Mouse (Mus musculus) spleen, postnatal 10 days (tissue): ENCODE measurements around the gene Slc26a1.

ENCODE experiments used
- DNase-seq, 2 experiments: peaks; one replicate each; pipeline ENCODE4 v3.0.0; 2021 to 2022; ENCODE audit warnings: low spot score in 2 of 2

Gene Slc26a1

GRCm38 (mm10) chr5:108675251-108675816 lies at the start of gene Slc26a1:
Gene Slc26a1 (minus strand): TSS chr5:108675569.
- peak in 1 of 2 experiments; percentile 35 for DNase-seq

GRCm38 (mm10) chr5:108724006-108724405 lies 48.6 kb upstream of the Slc26a1 start:
- no peak for DNase-seq

GRCm38 (mm10) chr5:108719761-108720160 lies 44.4 kb upstream of the Slc26a1 start:
- no peak for DNase-seq

GRCm38 (mm10) chr5:108718051-108718450 lies 42.7 kb upstream of the Slc26a1 start:
- DNase-seq: no peak

- DNase-seq: no peak
Measured at GRCm38 (mm10) chr5:108715974-108716373, 40.6 kb upstream of the Slc26a1 start.

- no peak for DNase-seq
Measured at GRCm38 (mm10) chr5:108714149-108714548, 38.8 kb upstream of the Slc26a1 start.

- no peak for DNase-seq
Measured at GRCm38 (mm10) chr5:108713691-108714090, 38.3 kb upstream of the Slc26a1 start.

GRCm38 (mm10) chr5:108713096-108713495 lies 37.7 kb upstream of the Slc26a1 start:
- DNase-seq: no peak

GRCm38 (mm10) chr5:108711968-108712367 lies 36.6 kb upstream of the Slc26a1 start:
- DNase-seq: no peak

GRCm38 (mm10) chr5:108708981-108709731 lies 33.8 kb upstream of the Slc26a1 start:
- DNase-seq: no peak

- DNase-seq: no peak
Measured at GRCm38 (mm10) chr5:108708419-108708818, 33.0 kb upstream of the Slc26a1 start.

- peak in 1 of 2 experiments; percentile 40 for DNase-seq
Measured at GRCm38 (mm10) chr5:108707758-108708157, 32.4 kb upstream of the Slc26a1 start.

GRCm38 (mm10) chr5:108703754-108704626 lies 28.6 kb upstream of the Slc26a1 start:
- DNase-seq: no peak

- DNase-seq: no peak
Measured at GRCm38 (mm10) chr5:108701341-108702021, 26.1 kb upstream of the Slc26a1 start.

- DNase-seq: no peak
Measured at GRCm38 (mm10) chr5:108700346-108700745, 25.0 kb upstream of the Slc26a1 start.

- DNase-seq: no peak
Measured at GRCm38 (mm10) chr5:108697341-108697753, 22.0 kb upstream of the Slc26a1 start.

- DNase-seq: no peak
Measured at GRCm38 (mm10) chr5:108696542-108696941, 21.2 kb upstream of the Slc26a1 start.

- no peak for DNase-seq
Measured at GRCm38 (mm10) chr5:108695861-108696260, 20.5 kb upstream of the Slc26a1 start.

- peak; percentile 52 to 61 for DNase-seq
Measured at GRCm38 (mm10) chr5:108694352-108695261, 19.2 kb upstream of the Slc26a1 start.

- peak; percentile 78 to 92 for DNase-seq
Measured at GRCm38 (mm10) chr5:108693872-108694288, 18.5 kb upstream of the Slc26a1 start.

- DNase-seq: peak; percentile 75 to 84
Measured at GRCm38 (mm10) chr5:108692271-108692670, 16.9 kb upstream of the Slc26a1 start, which contains the start of gene Fgfrl1. Gene Fgfrl1 (plus strand): TSS chr5:108692382.
